Mouse (Mus musculus) left cerebral cortex, postnatal 25 days (tissue): ENCODE data around the gene Dlgap1. TPM values are rescaled to one million over a fixed set of nuclear protein-coding genes. Genes with fewer than 3 reads are reported as not detected.

Experiments
- DNase-seq, 2 experiments: peaks; one replicate each; pipeline ENCODE4 v3.0.0; 2022; ENCODE audit warnings: low spot score in 2 of 2, mixed read lengths in 1 of 2
- intact Hi-C: fragments of 180-260 bp; cut with DNase I; formaldehyde crosslinking; loops from one replicate; pipeline ENCODE4 v1.15.1; 2025
- total RNA-seq, 2 experiments: library from RNA; stranded (reverse); gene quantifications; 2 replicates each; pipeline ENCODE4 v1.2.3; 2021

Gene Dlgap1
- total RNA-seq, 2 experiments from 2014 or later, result 420 to 443 TPM

DNA sequence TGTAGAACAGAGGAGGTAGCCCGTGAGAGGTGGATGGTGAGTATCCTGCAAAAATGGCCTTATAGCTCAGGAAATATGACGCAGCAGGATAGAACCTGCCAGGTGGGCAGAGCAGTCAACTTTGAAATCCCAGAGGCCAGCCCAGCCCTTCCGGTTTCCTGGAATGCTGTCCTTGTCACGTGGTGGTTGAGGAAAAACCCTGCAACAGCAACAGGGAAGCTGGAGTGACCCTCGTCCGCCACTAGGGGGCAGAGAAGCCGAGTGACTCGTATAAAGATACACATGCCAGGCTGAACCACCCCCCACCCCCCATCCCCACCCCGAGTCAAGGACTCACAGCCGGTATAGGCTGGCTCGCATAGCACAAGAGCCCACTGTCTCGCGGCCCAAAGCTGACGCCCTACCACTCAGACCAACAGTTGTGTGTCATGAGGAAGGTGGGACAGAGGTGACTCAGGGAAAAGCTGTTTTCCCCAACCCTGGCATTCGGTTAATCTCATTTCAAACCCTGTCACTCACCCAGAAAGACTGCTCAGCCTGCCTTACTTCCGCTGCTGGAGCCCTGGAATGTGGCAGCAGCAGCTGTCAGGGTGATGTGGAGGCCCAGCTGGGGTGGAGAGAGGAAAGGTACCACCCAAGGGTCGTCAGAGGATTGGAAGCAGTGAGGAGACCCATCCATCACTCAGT, 769.4 kb downstream of the Dlgap1 start:
- intact Hi-C loops, result no loop called here
- peak; percentile 58 to 74 for DNase-seq

DNA sequence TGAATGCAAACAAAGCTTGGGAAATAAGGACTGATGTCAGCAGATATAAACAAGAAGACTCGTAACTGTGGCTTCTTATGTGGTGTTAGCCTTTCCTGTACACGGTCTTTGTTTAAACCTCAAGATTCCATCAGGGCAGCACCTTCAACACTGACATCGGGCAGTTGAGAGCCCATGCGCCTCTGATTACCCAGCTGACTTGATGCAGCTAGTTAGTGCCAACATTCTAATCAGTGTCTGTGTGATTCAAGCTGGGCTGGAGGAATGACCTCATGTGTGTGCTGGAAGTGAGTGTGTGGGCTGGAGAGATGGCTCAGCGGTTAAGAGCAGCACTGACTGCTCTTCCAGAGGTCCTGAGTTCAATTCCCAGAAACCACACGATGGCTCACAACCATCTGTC, 770.5 kb downstream of the Dlgap1 start:
- intact Hi-C loops, result no loop called here
- no peak for DNase-seq

DNA sequence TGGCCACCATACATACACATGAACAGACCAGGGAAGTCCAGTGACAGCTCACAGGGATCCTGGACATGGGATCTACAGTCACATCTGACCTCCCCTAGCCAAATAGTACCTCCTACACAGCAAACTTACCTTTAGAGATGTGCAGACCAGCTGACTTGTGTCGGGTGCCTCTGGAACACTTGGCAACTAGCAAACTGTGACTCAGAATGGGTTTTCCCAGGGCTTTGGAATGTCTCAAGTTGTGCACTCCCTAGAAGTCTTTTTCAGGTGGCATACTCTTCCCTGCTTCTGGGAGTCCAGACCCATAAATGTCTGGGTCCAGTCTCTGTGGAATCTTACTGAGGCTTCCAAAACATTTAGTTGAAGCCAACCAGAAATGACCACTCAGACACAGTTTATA, 772.8 kb downstream of the Dlgap1 start:
- no peak for DNase-seq
- intact Hi-C loops, result no loop called here

DNA sequence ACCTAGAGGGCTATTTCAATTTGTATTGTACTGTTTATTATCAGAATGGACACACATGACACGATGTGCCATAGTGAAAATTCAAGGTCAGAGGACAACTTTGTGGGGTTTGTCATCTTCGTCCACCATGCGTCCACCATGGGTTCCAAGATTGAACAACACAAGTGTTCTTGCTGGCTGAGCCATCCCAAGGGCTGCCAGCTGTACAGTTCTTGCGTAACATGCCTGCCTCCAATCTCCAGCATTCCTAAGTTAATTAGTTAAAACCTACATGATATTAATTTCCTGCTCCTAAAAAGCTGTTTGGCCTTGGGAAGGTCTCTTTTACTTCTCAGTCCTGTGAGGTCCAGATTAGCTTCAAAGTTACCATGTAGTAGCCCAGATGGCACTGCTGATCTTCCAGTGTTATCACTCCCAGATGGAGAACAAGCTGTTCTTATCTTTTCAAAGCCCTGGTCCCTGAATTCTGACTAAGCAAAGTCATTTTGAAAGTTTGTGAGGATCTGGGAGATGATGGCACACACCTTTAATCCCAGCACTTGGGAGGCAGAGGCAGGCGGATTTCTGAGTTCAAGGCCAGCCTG, 775.8 kb downstream of the Dlgap1 start:
- intact Hi-C loops, result no loop called here
- no peak for DNase-seq

DNA sequence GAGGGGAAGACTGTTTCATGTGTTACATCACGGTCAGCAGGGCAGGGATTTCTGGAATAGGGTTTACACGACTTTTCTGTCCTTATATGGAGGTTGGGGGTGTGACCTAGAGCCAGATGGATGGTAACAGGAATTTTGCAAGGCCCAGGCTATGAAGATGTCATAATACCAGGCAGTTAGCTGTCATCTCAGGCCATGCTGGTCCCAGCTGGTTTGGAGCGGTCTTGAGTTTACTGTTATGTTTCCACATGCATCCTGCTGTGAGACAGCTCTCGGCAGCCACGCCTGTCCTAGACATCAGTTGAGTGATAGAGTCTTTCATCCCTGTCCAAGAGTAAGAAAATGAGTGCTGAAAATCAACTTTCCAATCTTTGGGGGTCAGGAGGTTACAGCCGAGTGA, 776.5 kb downstream of the Dlgap1 start:
- intact Hi-C loops, result no loop called here
- DNase-seq, result no peak

DNA sequence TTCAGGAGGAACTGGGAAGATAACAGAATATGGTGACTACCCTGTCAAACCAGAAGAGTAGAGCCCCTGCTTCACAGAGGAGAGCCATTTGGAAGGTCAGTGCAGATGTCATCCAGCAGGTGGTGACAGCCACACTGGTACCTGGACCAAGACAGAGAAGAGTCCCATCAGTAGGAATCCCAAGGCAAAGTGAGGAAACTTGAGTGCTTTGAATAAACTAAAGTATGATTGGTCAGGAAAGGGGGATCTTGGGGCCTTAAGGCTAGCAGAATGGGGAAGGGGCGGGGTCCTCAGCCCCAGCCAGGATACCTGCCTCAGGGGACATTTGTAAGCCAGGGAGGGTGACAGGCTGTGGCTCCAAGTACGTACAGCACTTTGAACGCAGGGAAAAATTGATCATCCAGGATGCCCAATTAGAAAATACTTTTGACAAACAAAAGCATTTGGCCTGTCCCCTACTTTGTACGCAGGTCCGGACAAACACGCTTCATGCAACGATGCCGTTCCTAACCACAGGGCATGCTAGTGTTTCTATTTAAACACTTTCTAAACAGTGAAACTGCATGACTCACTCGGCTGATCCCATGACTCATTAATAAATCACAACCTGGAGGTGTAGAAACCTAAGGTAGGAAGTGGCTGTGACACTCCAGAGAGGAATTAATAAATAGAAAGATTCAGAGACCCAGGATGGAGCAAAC, 777.7 kb downstream of the Dlgap1 start:
- intact Hi-C loops, result no loop called here
- no peak for DNase-seq

DNA sequence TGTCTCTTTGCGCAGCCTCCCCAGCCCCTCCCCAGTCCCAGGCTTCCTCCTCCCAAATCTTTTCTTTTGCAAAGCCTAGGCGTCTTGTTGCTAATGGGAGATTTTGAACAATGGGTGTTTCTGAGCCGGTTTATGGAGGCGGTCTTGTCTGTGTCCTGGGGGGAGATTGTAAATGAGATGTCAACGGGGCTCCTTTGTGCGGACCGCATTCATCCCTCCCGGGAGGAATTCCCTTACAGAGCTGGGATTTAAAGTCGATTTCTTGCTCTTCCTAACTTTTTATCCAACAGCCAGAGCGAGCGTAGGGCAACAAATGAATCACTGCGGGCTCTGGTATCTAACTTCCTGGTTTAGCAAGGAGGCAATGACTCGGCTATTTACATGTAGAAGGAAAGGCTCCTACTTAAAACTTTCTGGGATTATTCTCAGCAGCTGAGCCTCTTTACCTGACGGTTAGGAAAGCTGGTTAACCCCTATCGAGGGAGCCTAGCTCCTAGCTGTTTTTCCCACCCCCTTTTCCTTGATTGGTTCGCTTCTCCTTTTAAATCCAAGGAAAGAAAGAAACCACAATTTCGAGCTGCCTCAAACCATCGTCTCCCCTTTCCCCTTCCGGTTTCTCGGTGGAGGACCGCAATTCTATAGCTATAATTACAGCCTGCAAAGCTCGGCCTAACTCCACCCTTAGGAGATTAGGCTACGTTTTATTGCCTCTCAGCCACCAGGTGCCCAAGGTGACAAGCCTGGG, 779.0 kb downstream of the Dlgap1 start:
- intact Hi-C loops, result no loop called here
- DNase-seq, result no peak

DNA sequence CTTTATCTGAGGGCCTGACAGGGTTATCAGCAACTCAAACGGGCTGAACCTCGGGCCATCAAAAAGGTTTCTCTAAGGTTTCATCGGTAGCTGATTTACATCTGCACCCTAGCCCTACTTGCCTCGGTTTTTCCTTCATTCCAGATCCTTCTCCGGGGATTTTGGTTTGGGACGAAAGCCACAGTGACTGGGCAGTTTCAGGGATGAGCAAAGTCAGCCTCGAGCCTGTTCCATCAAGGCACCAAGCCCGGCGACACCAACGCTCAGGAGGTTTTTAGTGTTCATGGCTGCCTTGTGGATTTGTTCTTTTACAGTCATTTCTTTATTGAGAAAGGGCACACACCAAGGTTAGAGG, 779.6 kb downstream of the Dlgap1 start:
- DNase-seq, result no peak
- intact Hi-C loops, result no loop called here

DNA sequence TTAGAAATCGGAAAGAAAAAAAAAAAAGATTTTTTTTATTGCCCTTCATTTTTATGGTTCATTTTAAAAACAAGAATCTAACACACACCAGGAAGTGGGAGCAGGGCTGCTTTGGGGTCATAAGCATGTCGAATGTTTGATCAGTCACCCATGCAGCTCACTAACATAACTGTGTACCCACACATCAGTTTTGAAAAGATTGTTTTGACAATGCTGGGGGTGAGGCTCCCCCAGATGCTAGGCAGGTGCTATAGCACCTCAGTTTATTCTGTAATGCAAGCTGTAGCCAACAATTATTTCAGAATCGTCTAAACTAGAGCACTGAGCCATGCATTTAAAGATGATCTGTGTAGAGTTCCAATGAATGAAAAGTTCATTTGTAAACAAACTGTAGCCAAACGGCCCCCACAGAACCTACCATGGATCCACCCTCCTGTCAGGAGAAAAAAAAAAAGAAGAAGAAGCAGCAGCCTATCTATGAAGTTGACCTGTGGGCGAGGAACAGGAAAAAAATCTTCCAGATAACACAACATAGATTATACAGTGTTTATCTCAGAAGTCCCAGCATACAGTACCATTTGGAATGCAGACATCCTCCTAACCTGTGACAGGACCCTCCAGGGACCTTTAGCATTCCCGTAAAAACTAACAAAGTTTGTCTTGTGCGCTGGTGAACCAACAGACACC, 780.2 kb downstream of the Dlgap1 start:
- DNase-seq, result no peak
- intact Hi-C loops, result no loop called here

DNA sequence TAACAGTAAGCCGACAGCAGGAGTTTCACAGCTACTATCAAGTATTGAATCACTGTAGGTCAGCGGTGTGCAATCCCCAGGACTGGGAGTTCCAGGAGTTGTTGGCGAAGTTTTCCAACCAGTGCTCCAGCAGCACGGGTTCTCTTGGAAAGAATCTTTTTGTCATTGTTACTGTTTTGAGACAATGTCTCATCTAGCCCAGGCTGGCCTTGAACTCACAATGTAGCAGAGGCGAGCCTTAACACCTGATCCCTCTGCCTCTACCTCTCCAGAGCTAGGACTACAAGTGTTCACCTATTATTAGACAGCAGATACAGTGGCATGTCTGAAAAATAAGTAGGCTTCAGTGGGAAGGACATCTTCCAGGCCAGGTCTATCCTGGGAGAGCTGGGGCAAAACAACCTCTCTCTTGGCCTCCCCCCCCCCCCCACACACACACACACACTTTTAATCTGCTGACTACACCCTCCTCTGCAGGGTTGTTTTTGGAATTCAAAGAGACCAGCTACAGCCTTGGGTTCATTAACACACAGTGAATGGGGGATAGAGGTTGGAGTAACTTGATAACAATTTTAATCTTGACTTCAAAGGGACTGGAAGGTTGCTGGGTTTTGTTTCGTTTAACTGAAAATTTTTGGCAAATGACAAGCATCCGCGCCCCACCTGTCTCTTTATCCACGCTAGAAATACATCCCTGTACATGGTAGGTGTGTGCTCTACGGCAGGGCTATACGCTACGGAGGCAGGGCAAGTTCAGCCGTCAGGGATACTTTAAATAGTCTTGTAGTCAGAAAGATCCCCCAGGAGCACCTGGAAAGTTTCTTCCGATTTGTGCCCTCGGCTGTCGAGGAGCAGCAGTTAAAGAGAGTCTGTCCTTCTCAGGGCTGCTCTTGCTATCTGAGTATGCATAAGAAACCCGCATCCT, 781.6 kb downstream of the Dlgap1 start:
- intact Hi-C loops, result loop anchor here (5.0 kb wide), 1 partner anchor 217 kb away; no protein-coding TSS in a partner anchor
- no peak for DNase-seq

DNA sequence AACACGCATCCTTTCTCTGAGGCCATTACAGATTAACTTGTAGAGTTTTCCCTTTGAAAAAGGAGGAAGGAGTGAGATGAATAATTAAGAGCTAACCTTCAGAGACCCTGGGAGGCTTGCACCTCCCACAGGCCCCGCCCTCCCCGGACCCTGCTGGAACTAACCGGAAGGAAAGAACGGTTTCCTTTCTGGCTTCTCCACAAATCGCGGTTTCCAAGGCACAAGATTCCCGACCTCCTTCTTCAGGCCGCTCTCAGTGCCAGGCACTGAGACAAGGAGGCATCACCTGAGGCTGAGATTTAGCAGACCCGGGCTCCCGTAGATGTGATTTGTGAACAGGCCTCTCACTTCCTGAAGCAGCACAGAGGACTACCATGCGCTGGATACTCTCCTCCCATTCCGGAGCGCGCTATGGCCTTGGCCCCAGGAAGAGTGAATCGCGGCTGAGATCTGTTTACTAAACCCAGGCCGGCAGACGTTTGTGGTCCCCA, 782.3 kb downstream of the Dlgap1 start:
- intact Hi-C loops, result loop anchor here (5.0 kb wide), 1 partner anchor 216 kb away; no protein-coding TSS in a partner anchor
- no peak for DNase-seq

DNA sequence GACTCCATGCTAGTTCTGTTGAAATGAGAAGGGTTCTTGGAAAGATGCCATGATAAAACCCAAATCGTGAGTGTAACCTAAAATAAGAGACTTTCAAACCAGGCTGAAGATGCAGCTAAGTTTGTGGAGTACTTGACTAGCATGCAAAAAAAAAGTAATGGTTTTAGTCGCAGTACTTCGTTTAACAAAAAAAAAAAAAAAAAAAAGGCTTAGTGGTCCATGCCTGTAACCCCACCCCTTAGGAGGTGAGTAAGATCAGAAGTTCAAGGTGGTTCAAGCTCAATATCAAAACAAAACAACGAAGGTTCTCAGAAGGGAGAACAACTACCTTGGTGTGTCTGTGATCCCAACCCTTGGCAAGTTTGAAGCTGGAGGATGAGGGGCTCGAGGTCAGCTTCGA, 782.8 kb downstream of the Dlgap1 start:
- no peak for DNase-seq
- intact Hi-C loops, result loop anchor here (5.0 kb wide), 1 partner anchor 216 kb away; no protein-coding TSS in a partner anchor

DNA sequence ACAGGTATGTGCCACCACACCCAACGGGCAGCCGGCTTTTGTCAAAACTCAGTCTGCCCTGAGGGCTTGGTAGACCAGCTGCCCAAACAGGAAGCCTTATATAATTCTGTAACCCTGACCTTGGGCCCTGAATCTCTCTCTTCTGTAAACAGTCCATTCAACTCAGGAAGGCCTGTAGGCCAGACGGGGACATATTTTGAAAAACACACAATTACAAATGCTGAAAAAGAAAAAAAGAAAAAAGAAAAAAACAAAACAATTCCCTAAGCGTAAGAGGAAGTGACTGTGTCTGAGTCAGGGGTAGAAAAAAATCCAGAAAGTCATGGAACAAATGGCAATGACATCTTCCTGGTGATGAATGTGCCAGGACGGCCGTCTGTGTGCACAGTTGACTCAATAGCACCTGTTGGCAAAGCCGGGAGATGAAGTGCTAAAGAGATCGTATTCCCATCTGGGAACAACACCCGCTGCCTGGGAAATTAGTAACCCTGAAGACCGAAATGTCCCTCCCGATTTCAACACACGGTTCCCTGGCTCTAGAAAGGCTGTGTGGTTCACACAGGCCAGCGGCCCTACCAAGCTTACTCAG, 784.7 kb downstream of the Dlgap1 start:
- peak in 1 of 2 experiments; percentile 51 for DNase-seq
- intact Hi-C loops, result loop anchor here (5.0 kb wide), 1 partner anchor 214 kb away; no protein-coding TSS in a partner anchor

DNA sequence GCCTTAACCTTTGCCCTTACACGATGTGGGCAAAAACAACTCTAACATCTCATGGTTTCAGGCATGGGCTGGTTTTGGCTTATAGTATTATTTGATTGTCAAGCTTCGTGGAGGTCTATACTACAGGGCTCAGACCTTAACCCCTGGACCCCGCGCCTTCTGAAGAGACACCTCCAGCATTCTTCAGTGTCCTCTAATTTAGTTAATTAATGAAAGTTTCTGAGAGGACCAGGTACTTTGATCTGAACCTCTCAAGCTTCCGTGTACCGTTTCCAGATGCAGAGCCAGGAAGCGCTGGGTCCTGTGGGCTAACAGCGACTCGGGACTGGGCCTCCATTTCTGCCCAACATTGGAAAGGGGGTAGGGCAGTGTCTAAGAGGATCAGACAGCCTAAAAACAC, 785.2 kb downstream of the Dlgap1 start:
- intact Hi-C loops, result loop anchor here (5.0 kb wide), 1 partner anchor 213 kb away; no protein-coding TSS in a partner anchor
- DNase-seq, result no peak

DNA sequence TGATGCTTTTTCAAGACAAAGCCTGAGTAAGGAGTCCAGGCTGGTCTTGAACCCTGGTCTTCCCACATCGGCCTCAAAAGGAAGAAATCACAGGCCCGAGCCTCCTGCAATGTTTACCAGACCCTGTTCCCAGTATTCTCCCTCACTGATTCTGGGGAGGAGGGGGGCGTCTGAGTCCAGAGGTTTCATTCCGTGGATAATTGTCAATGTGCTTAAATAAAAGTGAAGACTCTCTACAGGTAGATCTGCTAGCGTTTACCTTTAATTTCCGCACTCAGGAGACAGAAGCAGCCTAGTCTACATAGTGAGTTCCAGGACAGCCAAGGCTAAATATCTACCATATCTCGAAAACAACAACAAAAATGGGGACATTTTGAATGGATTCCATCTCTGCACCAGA, 785.8 kb downstream of the Dlgap1 start:
- no peak for DNase-seq
- intact Hi-C loops, result loop anchor here (5.0 kb wide), 1 partner anchor 213 kb away; no protein-coding TSS in a partner anchor

DNA sequence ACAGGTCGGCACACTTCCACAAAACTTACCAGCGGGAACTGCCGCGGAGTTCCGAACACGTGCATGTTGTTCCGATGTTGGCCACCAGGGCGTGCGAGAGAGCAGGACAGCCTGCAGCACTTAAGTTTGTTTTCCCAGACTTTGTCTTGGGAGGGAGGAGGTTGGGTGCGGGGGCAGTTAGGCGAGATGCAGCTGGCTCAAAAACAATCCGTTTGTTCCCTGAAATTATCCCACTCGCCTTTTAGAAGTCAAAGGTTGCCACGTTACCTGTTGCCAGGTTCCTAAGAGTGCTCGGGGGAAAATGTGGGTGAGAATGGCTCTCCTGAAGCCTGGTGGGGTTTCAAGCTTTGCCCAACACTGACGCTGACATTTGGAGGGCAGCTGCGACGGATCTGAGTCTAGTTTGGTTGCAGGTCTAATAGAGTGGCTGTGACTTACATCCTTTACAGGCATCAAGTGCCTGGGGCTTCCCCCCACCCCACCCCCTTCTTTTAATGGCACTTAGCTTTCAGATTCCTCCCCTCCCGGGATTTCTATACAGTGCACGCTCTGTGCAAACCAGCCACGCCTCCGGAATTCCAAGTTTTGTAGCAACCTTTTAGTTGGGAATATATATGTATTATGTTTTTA, 786.3 kb downstream of the Dlgap1 start:
- intact Hi-C loops, result no loop called here
- peak; percentile 84 to 85 for DNase-seq

DNA sequence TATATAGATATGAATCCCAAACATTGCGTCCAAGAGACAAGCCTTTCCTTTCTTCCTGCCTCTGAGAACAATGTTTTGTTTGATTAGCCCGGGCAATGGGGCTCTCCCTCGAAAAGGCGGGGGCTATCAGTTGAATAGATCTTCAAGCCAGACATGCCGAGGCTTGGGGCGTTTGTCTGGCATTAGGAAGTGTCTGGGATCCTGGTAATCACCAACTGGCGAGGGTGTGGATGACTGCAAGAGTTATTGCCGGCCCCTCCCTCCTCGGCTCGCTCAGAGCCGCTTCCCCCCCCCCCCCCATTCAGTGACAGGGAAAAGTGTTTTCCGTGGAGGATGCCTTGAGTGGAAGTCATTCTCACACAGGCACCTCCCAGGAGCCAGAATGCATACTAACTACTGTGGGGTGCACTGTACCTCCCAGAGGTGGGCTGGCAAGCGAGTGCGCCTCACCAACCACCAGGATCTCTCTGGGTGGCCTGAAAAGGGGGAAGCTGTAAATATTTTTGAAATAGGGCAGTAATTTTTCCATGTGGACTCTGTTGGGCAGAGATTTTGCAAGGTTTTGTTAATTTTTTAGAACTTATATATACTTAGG, 786.9 kb downstream of the Dlgap1 start:
- intact Hi-C loops, result no loop called here

More for the DNA sequence above, 786.9 kb downstream of the Dlgap1 start:
- no peak for DNase-seq
